Mouse (Mus musculus): Measurements from ENCODE around the gene Coq8b.

GRCm38 (mm10) chr7:27198779-27199178, 34.0 kb upstream of the Coq8b start:
- TF ChIP-seq CTCF (IDR thresholded peaks at IDR 0.05; ENCODE audit: extremely low read depth, insufficient read depth, insufficient read length, insufficient replicate concordance) (no peak), POLR2A (IDR thresholded peaks at IDR 0.05; ENCODE audit: low read depth, low read length) (no peak)

All from spleen, adult 2 months (tissue).